Mouse (Mus musculus): ENCODE data around the gene Slc8b1.

Gene Slc8b1

GRCm38 (mm10) chr5:120567253-120567701 lies 56.3 kb downstream of the Slc8b1 start:
- peak; percentile 71 for DNase-seq (ENCODE audit: low spot score)

GRCm38 (mm10) chr5:120567761-120568211 lies 56.8 kb downstream of the Slc8b1 start:
- DNase-seq (ENCODE audit: low spot score), result no peak

GRCm38 (mm10) chr5:120568336-120568768 lies 57.4 kb downstream of the Slc8b1 start:
- no peak for DNase-seq (ENCODE audit: low spot score)

GRCm38 (mm10) chr5:120568964-120569363 lies 58.0 kb downstream of the Slc8b1 start:
- DNase-seq (ENCODE audit: low spot score), result no peak

- DNase-seq (ENCODE audit: low spot score), result no peak
These were observed 58.8 kb downstream of the Slc8b1 start for GRCm38 (mm10) chr5:120569791-120570190.

GRCm38 (mm10) chr5:120570289-120570897 lies 59.4 kb downstream of the Slc8b1 start:
- DNase-seq (ENCODE audit: low spot score), result peak; percentile 5

- peak; percentile 35 for DNase-seq (ENCODE audit: low spot score)
These were observed 60.2 kb downstream of the Slc8b1 start for GRCm38 (mm10) chr5:120571056-120571740.

GRCm38 (mm10) chr5:120574469-120575063 lies 63.6 kb downstream of the Slc8b1 start:
- no peak for DNase-seq (ENCODE audit: low spot score)

GRCm38 (mm10) chr5:120576781-120577301 lies 65.9 kb downstream of the Slc8b1 start:
- DNase-seq (ENCODE audit: low spot score), result no peak

GRCm38 (mm10) chr5:120577935-120578441 lies 67.0 kb downstream of the Slc8b1 start:
- peak; percentile 37 for DNase-seq (ENCODE audit: low spot score)

GRCm38 (mm10) chr5:120578504-120579081 lies 67.6 kb downstream of the Slc8b1 start:
- DNase-seq (ENCODE audit: low spot score), result peak; percentile 3

- peak; percentile 49 for DNase-seq (ENCODE audit: low spot score)
These were observed 68.4 kb downstream of the Slc8b1 start for GRCm38 (mm10) chr5:120579211-120579897.

- peak; percentile 2 for DNase-seq (ENCODE audit: low spot score)
These were observed 69.1 kb downstream of the Slc8b1 start for GRCm38 (mm10) chr5:120579898-120580626.

- no peak for DNase-seq (ENCODE audit: low spot score)
These were observed 71.0 kb downstream of the Slc8b1 start for GRCm38 (mm10) chr5:120582002-120582401.

GRCm38 (mm10) chr5:120583511-120583910 lies 72.5 kb downstream of the Slc8b1 start:
- DNase-seq (ENCODE audit: low spot score), result no peak

Measured in retina, embryonic 14.5 days (tissue).